Mouse (Mus musculus) forebrain, embryonic 13.5 days (tissue): Measurements from ENCODE around the gene Gstm1. TPM values are rescaled to one million over a fixed set of nuclear protein-coding genes. Genes with fewer than 3 reads are reported as not detected.

Experiments used
- ATAC-seq: fragments of 200-750 bp; cut with Nextera tagmentation; 2 replicates; pipeline ENCODE4 v1.8.0; 2017
- H3K27ac ChIP-seq: fragments of 300-500 bp; sonication (generic); 2 replicates; pipeline ENCODE4 v1.5.1; 2015; ENCODE audit warnings: inconsistent platforms, mild to moderate bottlenecking, moderate library complexity
- H3K27me3 ChIP-seq: fragments of 300-500 bp; sonication (generic); 2 replicates; pipeline ENCODE4 v1.6.1; 2015; ENCODE audit warnings: mild to moderate bottlenecking, inconsistent platforms
- H3K36me3 ChIP-seq: fragments of 300-500 bp; sonication (generic); 2 replicates; pipeline ENCODE4 v1.6.1; 2015; ENCODE audit warnings: mild to moderate bottlenecking, inconsistent platforms; ENCODE audit not compliant: poor library complexity, severe bottlenecking
- H3K4me1 ChIP-seq: fragments of 300-500 bp; sonication (generic); 2 replicates; pipeline ENCODE4 v1.6.1; 2015; ENCODE audit warnings: inconsistent platforms
- H3K4me2 ChIP-seq: fragments of 300-500 bp; sonication (generic); 2 replicates; pipeline ENCODE4 v1.6.1; 2015; ENCODE audit warnings: inconsistent platforms, mild to moderate bottlenecking, moderate library complexity
- H3K4me3 ChIP-seq: fragments of 300-500 bp; sonication (generic); 2 replicates; pipeline ENCODE4 v1.5.1; 2015; ENCODE audit warnings: mild to moderate bottlenecking, inconsistent platforms
- H3K9ac ChIP-seq: fragments of 300-500 bp; sonication (generic); 2 replicates; pipeline ENCODE4 v1.6.1; 2015; ENCODE audit warnings: mild to moderate bottlenecking, inconsistent platforms
- H3K9me3 ChIP-seq: fragments of 300-500 bp; sonication (generic); replicated peaks from 2 replicates; pipeline ENCODE4 v1.6.1; 2016; ENCODE audit warnings: inconsistent platforms
- WGBS: fragments of 180-500 bp; shearing (Covaris S2); methylation state at CpG from one replicate; pipeline ENCODE4 v1.1.7; 2015; 5-methylcytosine and 5-hydroxymethylcytosine counted together
- polyA plus RNA-seq: library from polyadenylated mRNA; unstranded; fragments of >200 nt; fragmentation: Nextera tagmentation; extraction: Ambion mirVana; gene quantifications from 2 replicates; pipeline ENCODE4 v1.2.1, GENCODE M21; 2015

Gene Gstm1
- 27.5 and 28.4 TPM in 2 replicates for polyA plus RNA-seq

DNA sequence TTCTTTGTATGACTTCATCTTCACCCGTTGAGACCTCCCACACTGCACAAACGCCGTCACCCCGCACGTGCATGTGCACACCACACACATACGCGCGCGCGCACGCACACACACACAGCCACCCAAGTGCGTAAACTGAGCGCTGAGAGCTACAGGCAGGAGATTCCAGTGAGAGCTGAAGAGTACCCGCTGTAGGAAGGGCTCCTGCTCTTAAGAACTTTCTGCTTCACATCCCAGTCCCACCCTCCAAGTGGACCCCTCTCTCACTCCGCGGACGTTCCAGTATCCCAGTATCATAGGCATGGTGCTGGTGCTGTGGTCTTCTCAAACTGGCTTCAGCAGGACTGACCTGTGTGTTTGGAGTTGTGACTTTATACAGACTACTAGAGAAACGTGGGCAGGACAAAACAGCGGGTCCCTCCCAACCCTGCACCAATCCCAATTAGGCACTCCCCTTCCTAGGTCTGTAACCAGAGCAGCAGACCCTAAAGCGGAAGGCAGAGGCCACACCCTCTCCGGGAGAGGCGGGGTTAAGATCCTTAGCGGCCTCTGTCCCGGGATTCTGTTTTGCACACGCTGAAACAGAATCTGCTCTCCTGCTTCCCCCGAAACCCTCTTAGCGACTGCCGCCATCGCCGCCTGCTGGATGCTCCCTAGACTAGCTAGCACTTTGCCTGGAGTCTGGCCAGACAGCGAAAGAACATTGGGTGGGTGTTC lies at the start of gene Gstm1:
Gstm1 (minus strand) TSS at position 501 of the 717 bp plus-strand sequence.
- whole genome bisulfite sequencing, result under 1% methylated on average over 31 of the region's 31 CpGs
- Histone ChIP-seq H3K36me3 (no peaks in the 10 kb centered on the region), H3K27me3 (no peaks in the 10 kb centered on the region), H3K9ac (peak within 1 kb of the TSS; percentile 58), H3K4me2 (peak within 1 kb of the TSS; percentile 82), H3K4me3 (peak within 1 kb of the TSS; percentile 42), H3K4me1 (peaks cover 15% of the 10 kb centered on the region), H3K27ac (peak within 1 kb of the TSS; percentile 57), H3K9me3 (no peaks in the 10 kb centered on the region)
- peak; percentile 98 for ATAC-seq

DNA sequence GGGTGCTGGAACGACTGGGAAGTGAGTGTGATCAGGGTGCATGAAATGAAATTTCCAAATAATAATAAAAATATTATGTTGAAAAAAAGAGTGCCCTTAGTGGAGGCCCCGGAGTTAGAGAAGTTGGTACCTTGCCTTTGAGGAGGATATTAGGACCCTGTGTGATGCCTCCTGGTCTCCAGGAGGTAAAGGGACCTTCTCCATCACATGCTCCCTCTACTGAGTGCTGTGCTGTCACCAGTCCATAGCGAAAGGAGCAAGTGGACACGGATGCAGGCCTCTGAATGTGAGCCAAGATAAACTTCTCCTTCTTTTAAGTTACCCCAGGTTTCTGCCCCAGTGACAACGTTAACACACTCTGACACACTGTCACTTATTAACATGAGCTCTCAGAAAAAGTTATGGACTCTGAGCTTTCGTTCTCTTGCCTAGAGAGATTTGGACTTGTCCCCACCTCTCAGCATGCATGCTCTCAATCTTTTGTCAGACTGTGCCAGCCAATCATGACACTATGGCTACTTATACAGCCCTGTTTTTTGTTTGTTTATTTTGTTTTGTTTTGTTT lies 49.7 kb upstream of the Gstm1 start:
- no peaks in the 10 kb centered on the region for H3K9me3 ChIP-seq
- H3K4me2 ChIP-seq, result no peak overlapping the region
- H3K4me3 ChIP-seq, result no peak overlapping the region
- ATAC-seq, result no peak
- no peaks in the 10 kb centered on the region for H3K27me3 ChIP-seq
- no peaks in the 10 kb centered on the region for H3K4me1 ChIP-seq
- H3K9ac ChIP-seq, result no peak overlapping the region
- WGBS, result 70% methylated on average over 6 of the region's 6 CpGs
- H3K27ac ChIP-seq, result no peak overlapping the region
- H3K36me3 ChIP-seq, result no peaks in the 10 kb centered on the region

DNA sequence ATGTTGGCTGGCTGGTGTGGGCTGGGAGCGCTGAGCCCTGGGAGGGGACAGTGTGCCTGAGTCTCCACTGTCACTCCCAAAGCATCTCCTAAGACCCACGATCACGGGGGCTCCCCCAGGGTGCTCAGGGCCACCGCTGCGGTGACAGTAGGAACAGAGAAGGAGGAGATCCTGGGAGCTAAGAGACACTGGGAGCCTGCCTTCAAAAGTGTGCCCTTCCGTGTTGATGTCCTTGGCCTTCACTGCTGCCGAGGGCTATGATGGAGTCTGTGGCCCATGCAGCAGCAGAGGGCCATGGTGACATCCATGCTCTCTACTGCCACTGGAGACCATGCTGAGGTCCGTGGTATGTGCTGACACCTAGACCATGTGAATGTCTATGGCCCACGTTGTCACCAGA lies 47.8 kb upstream of the Gstm1 start:
- Histone ChIP-seq H3K4me2 (no peak overlapping the region), H3K36me3 (no peaks in the 10 kb centered on the region), H3K27ac (no peak overlapping the region), H3K4me3 (no peak overlapping the region), H3K4me1 (no peaks in the 10 kb centered on the region), H3K9me3 (no peaks in the 10 kb centered on the region), H3K27me3 (no peaks in the 10 kb centered on the region), H3K9ac (no peak overlapping the region)
- WGBS, result 83% methylated on average over 9 of the region's 9 CpGs
- ATAC-seq, result no peak

DNA sequence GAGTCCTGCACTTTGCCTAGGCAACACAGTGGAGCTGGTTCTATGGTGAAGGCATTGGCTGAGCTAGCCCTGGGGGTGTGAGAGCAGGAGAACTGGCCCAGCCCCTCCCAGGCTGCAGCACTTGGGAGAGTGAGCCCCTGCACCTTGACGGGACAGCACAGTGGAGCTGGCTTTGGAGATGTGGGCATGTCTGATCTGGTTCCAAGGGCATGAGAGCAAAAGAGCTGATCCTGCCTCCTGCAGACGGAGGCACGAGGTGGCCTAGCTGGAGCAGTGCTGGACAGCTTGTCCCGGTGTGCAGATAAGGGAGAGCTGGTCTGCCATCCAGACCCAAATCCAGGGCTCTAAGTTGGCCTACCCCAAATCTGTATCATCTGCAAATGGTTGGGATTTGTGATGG lies 46.9 kb upstream of the Gstm1 start:
- Histone ChIP-seq H3K36me3 (no peaks in the 10 kb centered on the region), H3K27ac (no peak overlapping the region), H3K9me3 (no peaks in the 10 kb centered on the region), H3K9ac (no peak overlapping the region), H3K27me3 (no peaks in the 10 kb centered on the region), H3K4me2 (no peak overlapping the region), H3K4me1 (no peaks in the 10 kb centered on the region), H3K4me3 (no peak overlapping the region)
- WGBS, result 73% methylated on average over 4 of the region's 4 CpGs
- ATAC-seq, result no peak

DNA sequence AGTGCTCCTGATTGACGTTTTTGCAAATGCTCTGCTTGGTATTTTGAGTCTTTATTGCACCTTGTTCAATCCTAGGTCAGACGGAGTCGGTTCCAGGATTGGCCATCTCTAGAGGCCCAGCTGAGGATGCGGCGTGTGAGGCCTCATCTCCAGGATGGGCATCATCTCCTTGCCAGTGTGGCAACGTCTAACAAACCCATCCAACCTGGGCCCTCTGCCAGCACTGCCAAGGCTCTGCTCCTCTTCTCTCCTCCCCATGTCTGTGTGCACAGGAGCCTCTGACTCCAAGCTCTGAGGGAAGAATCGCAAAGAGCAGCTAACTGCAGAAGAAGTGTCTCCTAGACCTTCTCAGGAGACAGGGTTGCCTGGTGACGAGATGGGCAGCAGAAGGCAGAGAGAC lies 44.9 kb upstream of the Gstm1 start:
- Histone ChIP-seq H3K9ac (no peak overlapping the region), H3K4me1 (no peaks in the 10 kb centered on the region), H3K36me3 (no peaks in the 10 kb centered on the region), H3K9me3 (no peaks in the 10 kb centered on the region), H3K27me3 (no peaks in the 10 kb centered on the region), H3K27ac (no peak overlapping the region), H3K4me2 (no peak overlapping the region), H3K4me3 (no peak overlapping the region)
- WGBS, result 83% methylated on average over 8 of the region's 8 CpGs
- ATAC-seq, result no peak

DNA sequence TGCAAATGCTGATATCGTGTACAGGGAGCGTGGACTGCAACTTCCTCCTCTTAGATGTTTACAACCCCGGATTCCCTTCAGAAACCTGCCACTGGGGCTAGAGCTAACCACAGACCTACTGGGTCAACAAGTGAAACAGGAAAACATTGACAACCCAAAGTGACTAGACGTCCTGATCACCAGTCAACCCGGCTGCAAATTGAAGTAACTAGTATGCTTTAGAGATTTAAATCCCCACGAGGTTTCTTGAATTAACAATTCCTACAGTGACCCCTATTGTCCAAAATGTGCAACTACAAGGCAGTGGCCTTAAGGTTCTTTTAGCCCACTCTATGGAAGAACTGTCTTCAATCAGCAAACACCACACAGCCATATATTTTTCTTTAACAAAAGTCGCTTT lies 43.6 kb upstream of the Gstm1 start:
- no peaks in the 10 kb centered on the region for H3K27me3 ChIP-seq
- ATAC-seq, result 0 out of 2 replicates have a peak, but pooled peaks have one; percentile 19
- no peaks in the 10 kb centered on the region for H3K36me3 ChIP-seq
- H3K27ac ChIP-seq, result no peak overlapping the region
- H3K4me3 ChIP-seq, result no peak overlapping the region
- WGBS, result 24% methylated on average over 7 of the region's 7 CpGs
- H3K4me2 ChIP-seq, result peak overlapping the region; percentile 20; the same call in 1 of the 2 replicates
- H3K9ac ChIP-seq, result no peak overlapping the region
- H3K9me3 ChIP-seq, result no peaks in the 10 kb centered on the region
- no peaks in the 10 kb centered on the region for H3K4me1 ChIP-seq

DNA sequence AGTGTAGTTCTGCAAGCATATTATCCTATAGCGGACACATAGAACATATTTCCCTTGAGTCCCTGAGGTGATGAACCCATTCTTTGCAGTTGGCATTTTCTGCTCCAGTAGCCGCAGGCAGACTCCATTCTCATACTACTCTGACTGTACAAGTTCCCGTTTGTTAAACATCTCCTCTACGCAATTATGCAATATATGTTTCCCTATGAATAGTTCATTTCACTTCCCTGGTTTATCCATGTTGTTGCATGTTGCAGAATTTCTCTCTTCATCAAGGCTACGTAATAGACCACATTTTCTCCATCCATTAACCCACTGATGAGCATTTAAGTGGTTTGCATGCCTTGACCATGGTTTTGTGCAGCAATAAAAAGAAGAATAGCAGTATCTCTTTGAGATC lies 32.7 kb upstream of the Gstm1 start:
- WGBS, result 94% methylated on average over 5 of the region's 5 CpGs
- no peak overlapping the region for H3K9ac ChIP-seq

DNA sequence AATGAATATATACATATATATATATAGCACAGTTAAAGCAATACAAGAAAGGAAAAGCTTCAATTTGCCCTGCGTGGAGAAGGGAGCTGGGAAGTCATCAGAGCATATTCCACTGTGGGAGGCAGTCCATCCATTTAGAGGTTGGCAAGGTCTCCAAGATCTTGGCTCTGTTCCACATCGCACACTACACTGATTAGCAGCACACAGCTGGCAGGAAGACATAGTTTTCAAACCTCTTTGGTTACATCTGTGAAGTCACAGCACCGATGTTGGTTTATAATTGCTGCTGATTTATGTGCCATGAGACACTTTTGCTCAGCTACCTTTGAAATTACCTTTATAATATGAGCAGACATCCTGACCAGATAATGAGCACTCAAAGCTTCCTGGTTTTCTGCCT lies 30.5 kb upstream of the Gstm1 start:
- 67% methylated on average over 3 of the region's 3 CpGs for WGBS
- H3K4me3 ChIP-seq, result no peak overlapping the region
- H3K4me2 ChIP-seq, result no peak overlapping the region
- peaks cover 13% of the 10 kb centered on the region for H3K4me1 ChIP-seq
- no peak overlapping the region for H3K27ac ChIP-seq
- no peak for ATAC-seq
- no peaks in the 10 kb centered on the region for H3K36me3 ChIP-seq
- H3K9me3 ChIP-seq, result no peaks in the 10 kb centered on the region
- no peak overlapping the region for H3K9ac ChIP-seq
- 0 out of 2 replicates have a peak, but pooled peaks cover under 1% of the 10 kb centered on the region for H3K27me3 ChIP-seq

More for the DNA sequence above, 32.7 kb upstream of the Gstm1 start:
- Histone ChIP-seq H3K4me3 (no peak overlapping the region), H3K9me3 (no peaks in the 10 kb centered on the region), H3K36me3 (no peaks in the 10 kb centered on the region), H3K4me1 (no peaks in the 10 kb centered on the region), H3K27me3 (no peaks in the 10 kb centered on the region), H3K4me2 (no peak overlapping the region), H3K27ac (no peak overlapping the region)
- no peak for ATAC-seq

DNA sequence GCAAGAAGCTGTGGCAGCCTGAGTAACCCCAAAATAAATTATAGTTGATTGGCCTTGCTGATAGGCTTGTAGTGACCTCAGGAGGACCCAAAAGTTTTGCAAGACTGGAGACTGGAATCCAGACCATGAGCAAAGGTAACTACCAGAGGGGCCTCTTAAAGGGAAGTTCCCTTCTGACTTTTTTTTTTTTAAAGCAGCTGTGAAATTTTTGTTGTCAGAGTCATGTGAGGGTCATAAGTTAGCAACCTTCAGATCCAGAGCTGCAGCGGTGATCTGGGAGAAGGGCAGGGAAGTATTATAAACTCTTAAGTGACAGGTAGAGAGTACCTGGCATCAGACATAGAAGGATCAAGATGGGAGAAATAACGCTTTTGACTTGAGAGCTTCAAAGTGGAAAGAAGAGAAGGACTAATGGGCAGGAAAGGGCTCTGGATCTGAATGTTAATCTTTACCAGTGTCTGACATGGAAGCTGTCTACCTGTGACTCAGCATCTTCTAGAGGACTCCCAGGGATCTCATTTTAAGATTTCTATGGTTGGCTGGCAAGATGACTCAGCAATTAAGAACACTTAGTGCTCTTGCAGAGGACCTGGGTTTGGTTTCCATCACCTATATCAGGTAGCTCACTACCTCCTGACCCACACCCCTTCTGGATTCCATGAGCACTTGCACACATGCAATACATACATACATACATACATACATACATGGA lies 29.3 kb upstream of the Gstm1 start:
- no peak for ATAC-seq
- Histone ChIP-seq H3K9me3 (no peaks in the 10 kb centered on the region), H3K27me3 (0 out of 2 replicates have a peak, but pooled peaks cover 3% of the 10 kb centered on the region), H3K4me3 (no peak overlapping the region), H3K4me1 (peaks cover 13% of the 10 kb centered on the region), H3K9ac (no peak overlapping the region), H3K4me2 (no peak overlapping the region), H3K36me3 (no peaks in the 10 kb centered on the region), H3K27ac (no peak overlapping the region)
- 95% methylated on average over 2 of the region's 2 CpGs for WGBS

DNA sequence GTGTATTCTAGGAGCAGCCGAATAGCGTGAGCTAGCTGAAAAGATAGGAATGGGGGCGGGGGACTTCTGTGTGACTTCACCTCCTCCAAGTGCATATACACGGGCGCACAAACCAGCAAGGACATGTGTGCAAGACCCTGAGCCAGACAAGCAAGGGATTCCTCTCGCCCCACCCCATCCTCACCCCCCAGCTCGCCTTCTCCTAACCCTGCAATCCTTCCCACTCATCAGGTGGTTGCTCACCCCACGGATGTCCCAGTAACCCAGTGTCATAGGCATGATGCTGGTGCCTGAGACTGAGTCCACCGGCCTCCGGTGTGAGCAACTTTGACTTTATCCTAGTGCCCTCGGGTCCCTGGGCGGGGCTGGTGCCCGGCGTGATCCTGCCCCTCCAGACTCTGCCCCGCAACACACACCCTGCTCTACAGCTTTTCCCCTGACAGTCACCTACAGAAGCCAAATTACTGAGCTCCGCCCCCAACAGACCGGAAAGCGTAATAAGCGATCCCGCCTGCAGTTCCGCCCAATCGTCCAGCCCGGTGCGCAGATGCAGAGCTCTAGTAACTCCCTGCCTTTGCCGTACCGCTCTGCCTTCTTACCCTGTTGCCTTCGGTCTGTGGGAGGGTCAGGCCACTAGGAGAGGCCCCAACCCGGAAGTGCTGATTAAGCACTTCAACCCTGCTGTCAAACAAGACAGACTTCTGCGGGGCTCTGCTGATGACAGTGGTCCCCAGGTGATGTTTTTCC lies 26.8 kb upstream of the Gstm1 start, which contains the start of gene Gstm4:
Gstm4 (minus strand) TSS at position 501 of the 747 bp plus-strand sequence.
- Histone ChIP-seq H3K9ac (peak within 1 kb of the TSS; percentile 65), H3K9me3 (no peaks in the 10 kb centered on the region), H3K4me1 (peaks cover 13% of the 10 kb centered on the region), H3K4me2 (peak within 1 kb of the TSS; percentile 82), H3K4me3 (peak within 1 kb of the TSS; percentile 54), H3K36me3 (no peaks in the 10 kb centered on the region), H3K27ac (no peak within 1 kb of the TSS; the same call in 1 of the 2 replicates), H3K27me3 (0 out of 2 replicates have a peak, but pooled peaks cover 3% of the 10 kb centered on the region)
- ATAC-seq, result peak; percentile 93
- 8% methylated on average over 29 of the region's 29 CpGs for WGBS

DNA sequence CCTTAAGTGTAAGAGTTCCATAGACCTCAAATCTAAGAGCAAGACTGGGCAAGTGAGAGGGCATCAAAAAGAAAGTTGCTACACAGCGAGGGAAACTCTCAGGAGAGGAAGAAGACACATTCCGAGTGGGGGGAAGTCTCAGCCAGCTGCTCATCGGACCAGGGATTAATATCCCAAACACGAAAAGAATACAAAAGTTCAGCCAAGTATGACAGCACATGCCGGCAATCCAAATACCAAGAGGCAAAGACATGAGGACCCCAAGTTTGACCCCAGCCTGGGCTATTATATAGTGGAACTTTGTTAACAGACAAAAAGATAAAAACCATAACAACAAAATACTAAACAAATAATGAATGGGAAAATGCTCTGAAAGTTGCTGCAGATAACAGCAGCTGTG lies 15.4 kb upstream of the Gstm1 start:
- no peak overlapping the region for H3K4me3 ChIP-seq
- H3K36me3 ChIP-seq, result no peaks in the 10 kb centered on the region
- H3K9me3 ChIP-seq, result no peaks in the 10 kb centered on the region
- H3K27me3 ChIP-seq, result no peaks in the 10 kb centered on the region
- H3K27ac ChIP-seq, result no peak overlapping the region
- 72% methylated on average over 5 of the region's 5 CpGs for WGBS
- no peak for ATAC-seq
- H3K4me1 ChIP-seq, result no peaks in the 10 kb centered on the region
- no peak overlapping the region for H3K9ac ChIP-seq
- no peak overlapping the region for H3K4me2 ChIP-seq

DNA sequence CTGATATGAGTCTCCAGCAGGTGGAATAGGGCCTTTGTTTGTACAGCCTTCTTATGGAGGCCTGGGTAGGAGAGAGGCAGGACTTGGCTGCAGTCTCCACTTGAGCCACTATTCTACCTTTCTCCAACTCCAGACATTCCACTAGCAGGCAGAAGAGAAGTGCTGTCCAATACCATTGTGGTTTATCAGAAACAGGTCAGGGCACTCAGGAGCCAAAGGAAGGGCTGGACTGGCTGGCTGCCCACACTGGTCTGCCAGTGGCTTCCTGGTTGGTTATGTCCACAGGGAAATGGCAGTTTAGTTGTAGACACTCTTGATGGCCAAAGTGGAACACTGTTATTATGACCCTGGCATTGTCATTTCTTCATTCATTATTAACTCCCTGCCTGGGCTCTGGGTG lies 14.3 kb upstream of the Gstm1 start:
- no peak for ATAC-seq
- Histone ChIP-seq H3K4me1 (no peaks in the 10 kb centered on the region), H3K9me3 (no peaks in the 10 kb centered on the region), H3K27ac (no peak overlapping the region), H3K4me3 (no peak overlapping the region), H3K36me3 (no peaks in the 10 kb centered on the region), H3K27me3 (no peaks in the 10 kb centered on the region), H3K4me2 (no peak overlapping the region), H3K9ac (no peak overlapping the region)
